Mouse (Mus musculus) retina, adult 2 months (tissue): ENCODE results near the gene Lcn3.
"Not testable (repeated sequence)": the region's sequence is repeated elsewhere in the genome, so short reads cannot be mapped to it uniquely, and the experiment has no call there.

ENCODE experiments used
- DNase-seq: peaks from one replicate; pipeline ENCODE4 v3.0.0-alpha.2; 2012; ENCODE audit warnings: low read depth, low spot score

Gene Lcn3

GRCm38 (mm10) chr2:25765269-25765668 is at the start of gene Lcn3:
Lcn3 (plus strand) TSS chr2:25765569.
- DNase-seq = no peak

GRCm38 (mm10) chr2:25717222-25717621 is 48.1 kb upstream of the Lcn3 start:
- DNase-seq = no peak

GRCm38 (mm10) chr2:25733199-25733930 is 32.0 kb upstream of the Lcn3 start:
- DNase-seq = no peak

GRCm38 (mm10) chr2:25736709-25737108 is 28.7 kb upstream of the Lcn3 start, which contains the start of gene Obp2b:
Obp2b (plus strand) TSS chr2:25737009.
- DNase-seq = not testable (repeated sequence)

- DNase-seq = no peak
Measured at GRCm38 (mm10) chr2:25741671-25742070, 23.7 kb upstream of the Lcn3 start.

GRCm38 (mm10) chr2:25754201-25754600 is 11.2 kb upstream of the Lcn3 start:
- DNase-seq = no peak

- DNase-seq = no peak
Measured at GRCm38 (mm10) chr2:25758064-25758625, 7.2 kb upstream of the Lcn3 start.

- no peak for DNase-seq
Measured at GRCm38 (mm10) chr2:25767764-25768163, 2.4 kb downstream of the Lcn3 start.

- no peak for DNase-seq
Measured at GRCm38 (mm10) chr2:25773507-25773906, 8.1 kb downstream of the Lcn3 start.

GRCm38 (mm10) chr2:25774640-25775039 is 9.3 kb downstream of the Lcn3 start:
- no peak for DNase-seq

GRCm38 (mm10) chr2:25775991-25776390 is 10.6 kb downstream of the Lcn3 start:
- DNase-seq = no peak

GRCm38 (mm10) chr2:25776717-25777116 is 11.3 kb downstream of the Lcn3 start, which contains the start of gene Lcn11:
Lcn11 (plus strand) TSS chr2:25777017.
- no peak for DNase-seq

- DNase-seq = no peak
Measured at GRCm38 (mm10) chr2:25779076-25779475, 13.7 kb downstream of the Lcn3 start.

GRCm38 (mm10) chr2:25780921-25781320 is 15.6 kb downstream of the Lcn3 start:
- no peak for DNase-seq

GRCm38 (mm10) chr2:25781957-25782356 is 16.6 kb downstream of the Lcn3 start, which contains the start of gene Gm13539:
Gm13539 (plus strand) TSS chr2:25782257.
- DNase-seq = no peak

- DNase-seq = no peak
Measured at GRCm38 (mm10) chr2:25785573-25786322, 20.4 kb downstream of the Lcn3 start.

- no peak for DNase-seq
Measured at GRCm38 (mm10) chr2:25789092-25789491, 23.7 kb downstream of the Lcn3 start.

- DNase-seq = no peak
Measured at GRCm38 (mm10) chr2:25797635-25798034, 32.3 kb downstream of the Lcn3 start.

GRCm38 (mm10) chr2:25798065-25798464 is 32.7 kb downstream of the Lcn3 start:
- DNase-seq = no peak

GRCm38 (mm10) chr2:25811711-25812110 is 46.3 kb downstream of the Lcn3 start:
- no peak for DNase-seq

- no peak for DNase-seq
Measured at GRCm38 (mm10) chr2:25813364-25813763, 48.0 kb downstream of the Lcn3 start.

- not testable (repeated sequence) for DNase-seq
Measured at GRCm38 (mm10) chr2:25815748-25816147, 50.4 kb downstream of the Lcn3 start, which contains the start of gene Glt6d1. Glt6d1 (minus strand) TSS chr2:25815848.
